Mouse (Mus musculus) urinary bladder, adult 2 months (tissue): ENCODE data around the gene Rab3gap2. TPM values are rescaled to one million over a fixed set of nuclear protein-coding genes. Genes with fewer than 3 reads are reported as not detected.

Source experiments
- DNase-seq: peaks from one replicate; pipeline ENCODE4 v3.0.0; 2022; ENCODE audit warnings: low spot score
- polyA plus RNA-seq: library from polyadenylated mRNA; depleted of rRNA; stranded (reverse); fragments of >200 nt; gene quantifications from 2 replicates; pipeline ENCODE4 v1.2.3, GENCODE M21; 2012

Rab3gap2 gene
- polyA plus RNA-seq, 1 experiment, result 24.9 TPM

DNA sequence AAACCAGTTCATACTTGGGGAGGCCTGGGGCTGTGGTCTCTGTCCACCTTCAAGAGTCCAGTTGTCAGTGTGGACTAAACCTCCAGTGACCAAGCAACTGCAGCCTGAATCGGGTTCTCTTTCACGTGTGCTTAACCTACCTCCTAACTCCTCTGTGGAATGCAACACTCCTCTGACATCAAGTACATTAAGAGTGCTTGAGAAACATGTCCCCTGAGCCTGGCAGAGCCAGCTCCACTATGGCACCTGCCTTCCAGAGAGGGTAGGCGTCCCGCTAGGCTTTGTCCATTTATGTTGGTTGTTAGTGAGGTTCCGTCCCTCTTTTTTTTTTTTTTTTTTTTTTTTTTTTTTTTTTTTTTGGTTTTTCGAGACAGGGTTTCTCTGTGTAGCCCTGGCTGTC is 23.0 kb downstream of the Rab3gap2 start:
- DNase-seq, result no peak

DNA sequence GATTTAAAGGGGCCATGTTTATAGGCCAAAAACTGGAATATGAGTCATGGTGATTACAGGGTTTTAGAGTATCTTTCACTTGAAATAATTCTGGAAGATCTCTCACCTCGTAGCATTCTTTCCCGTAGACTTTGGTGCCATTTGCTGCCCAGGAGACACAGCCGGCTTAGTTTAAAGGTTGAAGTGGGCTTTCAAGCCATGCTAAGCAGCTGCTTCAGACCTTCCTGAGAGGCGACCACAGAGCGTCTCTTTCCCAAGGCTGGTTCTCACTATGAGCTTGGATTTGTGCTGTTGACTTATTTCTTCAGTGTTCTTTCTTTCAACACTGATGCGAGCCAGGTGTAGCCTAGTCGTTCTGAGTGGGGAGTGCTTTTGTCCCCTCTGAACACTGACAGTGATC is 23.8 kb downstream of the Rab3gap2 start:
- no peak for DNase-seq

DNA sequence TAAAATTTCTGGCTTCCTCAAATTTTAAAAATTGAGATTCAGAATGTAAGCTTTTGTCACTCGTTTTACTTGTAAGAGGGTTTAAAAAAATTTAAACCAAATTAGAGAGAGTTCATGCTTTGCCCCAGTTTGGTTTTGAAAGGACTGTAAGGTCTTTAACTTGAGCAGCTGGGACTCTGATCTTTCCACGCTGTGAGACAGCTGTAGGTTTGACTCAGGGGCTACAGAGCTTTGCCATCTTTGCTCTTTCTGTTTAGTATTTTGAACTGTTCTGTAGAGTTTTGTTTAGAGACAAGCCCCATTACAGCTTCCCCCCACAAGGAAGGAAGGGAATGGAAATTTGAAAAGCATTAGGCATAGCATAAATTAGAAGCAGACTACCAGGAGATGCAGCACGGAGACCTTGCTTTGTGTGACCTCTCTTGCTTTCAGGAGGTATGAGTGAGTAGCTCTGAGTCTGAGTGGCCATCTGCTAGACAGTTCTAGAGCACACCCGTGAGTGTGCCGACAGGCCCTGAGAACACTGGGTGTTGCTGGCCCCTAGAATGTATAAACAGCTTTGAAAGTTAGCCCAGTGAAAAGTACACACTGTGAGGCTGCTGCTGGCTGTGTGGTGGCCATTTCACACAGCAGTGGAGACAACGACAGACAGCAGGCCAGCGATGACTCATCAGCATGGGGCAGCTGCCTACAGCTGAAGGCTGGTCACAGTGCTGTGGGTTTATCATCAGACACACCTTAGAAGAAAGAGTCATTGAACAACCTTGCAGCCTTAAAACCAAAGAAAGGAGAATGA is 25.7 kb downstream of the Rab3gap2 start:
- no peak for DNase-seq

DNA sequence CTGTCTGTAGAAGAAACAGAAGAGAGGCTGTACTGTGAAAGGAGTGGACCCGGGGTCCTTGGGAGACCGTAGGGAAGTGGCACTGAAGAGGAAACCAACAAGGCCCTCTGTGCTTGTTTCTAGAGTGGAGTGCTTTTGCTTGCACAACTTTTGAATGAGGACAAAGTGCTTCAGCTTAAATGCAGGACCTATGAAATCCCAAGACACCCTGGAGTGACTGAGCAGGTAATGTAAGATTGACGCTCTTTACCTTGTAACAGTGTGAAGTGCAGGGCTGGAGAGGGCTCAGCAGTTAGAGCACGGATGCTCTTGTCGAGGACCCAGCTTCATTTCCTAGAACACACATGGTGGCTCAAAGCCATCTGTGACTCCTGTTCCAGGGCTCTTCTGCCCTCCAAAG is 31.9 kb downstream of the Rab3gap2 start:
- no peak for DNase-seq

DNA sequence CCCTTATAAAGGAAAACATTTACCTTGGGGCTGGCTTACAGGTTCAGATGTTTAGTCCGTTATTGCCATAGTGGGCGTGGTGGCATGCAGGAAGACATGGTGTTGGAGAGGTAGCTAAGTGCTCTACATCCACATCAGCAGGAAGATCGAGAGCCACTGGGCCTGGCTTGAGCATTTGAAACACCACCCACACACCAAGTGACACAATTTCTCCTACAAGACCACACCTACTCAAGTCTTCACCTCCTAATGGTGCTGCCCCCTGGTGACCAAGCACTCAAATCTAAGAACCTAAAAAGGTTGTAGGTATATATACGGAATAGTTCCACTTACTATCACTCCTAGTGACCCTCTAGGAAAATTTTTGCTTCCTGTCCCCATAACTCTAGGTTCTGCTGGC is 32.6 kb downstream of the Rab3gap2 start:
- DNase-seq, result no peak

DNA sequence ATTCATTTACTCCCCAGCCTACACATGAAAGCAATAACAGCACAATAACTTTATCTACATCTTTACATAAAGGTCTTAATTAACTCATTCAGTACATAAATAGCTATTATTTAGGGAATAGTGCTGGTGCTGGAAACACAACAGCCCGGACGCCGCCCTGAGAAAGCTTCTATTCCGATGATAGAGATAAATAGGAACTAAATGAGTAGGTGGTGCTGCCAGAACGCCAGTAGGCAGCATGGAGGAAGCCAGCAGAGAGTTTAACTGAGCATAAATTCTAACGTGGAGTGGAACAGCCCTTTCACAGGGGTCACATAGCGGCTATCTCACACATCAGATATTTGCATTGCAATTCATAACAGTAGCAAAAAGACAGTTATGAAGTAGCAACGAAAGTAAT is 39.1 kb downstream of the Rab3gap2 start:
- DNase-seq, result no peak

DNA sequence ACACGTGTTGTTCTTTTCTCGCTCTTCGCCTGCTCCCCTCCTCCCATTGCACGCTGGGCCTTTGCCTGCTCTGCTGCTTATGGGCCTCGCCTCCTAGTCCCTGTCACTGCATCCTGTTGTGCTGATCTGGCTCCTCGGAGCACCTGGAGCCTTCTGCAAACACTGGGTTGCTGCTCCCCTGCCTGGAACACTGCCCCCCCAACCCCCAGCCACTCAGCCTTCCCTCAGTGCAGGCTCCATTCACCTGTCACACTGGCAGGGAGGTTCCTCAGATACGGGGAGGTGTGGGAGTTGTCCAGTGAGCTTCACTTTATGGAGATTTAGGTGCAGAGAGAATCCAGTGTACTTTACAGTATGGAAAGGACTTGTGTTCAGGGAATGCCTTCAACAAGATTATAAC is 41.5 kb downstream of the Rab3gap2 start:
- DNase-seq, result no peak

DNA sequence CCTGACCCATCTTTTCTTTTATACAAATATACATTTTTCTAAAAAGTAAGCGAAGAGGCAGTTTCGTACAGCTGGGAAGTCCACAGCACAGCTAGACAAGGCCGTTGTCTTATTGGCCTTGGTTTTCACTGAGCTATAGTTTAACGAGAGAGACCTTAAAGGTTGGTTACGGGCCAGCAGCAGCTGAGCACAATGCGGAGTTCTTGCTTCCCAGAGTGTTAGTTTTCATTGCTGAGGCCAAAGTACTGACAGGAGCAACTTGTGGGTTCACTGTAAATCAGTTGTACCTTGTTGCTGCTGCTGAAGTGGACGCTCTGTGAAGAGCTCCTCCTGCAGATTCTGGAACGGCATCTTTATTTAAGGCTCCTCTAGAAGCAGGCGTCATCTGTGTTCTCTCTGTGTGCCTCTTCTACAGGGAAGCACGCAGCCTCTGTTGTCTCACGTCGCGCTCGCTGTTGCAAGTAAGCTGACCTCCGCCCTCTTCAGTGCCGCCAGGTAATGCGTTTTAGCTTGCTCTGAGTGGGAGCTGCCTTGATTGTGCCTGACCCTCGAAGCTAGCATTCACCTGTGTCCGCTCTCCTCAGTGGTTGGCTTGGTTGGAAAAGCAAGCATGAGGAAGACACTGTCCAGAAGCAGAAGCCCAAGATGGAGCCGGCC is 43.6 kb downstream of the Rab3gap2 start:
- DNase-seq, result no peak

DNA sequence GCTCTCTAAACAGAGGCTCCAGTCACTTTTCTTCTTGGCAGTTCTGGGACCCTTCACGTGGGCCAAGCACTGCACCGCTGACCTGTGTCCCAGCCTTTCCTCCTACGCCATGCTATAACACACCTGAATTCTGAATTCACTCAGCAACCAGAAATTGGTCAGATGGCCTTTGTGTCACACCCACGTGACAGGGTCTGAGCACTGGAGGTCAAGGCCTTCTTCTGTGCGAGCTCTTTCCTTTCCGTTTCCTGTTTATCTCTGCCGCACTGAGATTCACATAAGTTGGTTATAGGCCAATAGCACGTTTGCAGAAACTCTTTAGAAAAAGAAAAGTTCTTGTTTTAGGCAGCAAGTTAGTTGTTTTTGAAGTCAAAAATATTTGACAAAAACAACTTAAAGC is 44.8 kb downstream of the Rab3gap2 start:
- no peak for DNase-seq

DNA sequence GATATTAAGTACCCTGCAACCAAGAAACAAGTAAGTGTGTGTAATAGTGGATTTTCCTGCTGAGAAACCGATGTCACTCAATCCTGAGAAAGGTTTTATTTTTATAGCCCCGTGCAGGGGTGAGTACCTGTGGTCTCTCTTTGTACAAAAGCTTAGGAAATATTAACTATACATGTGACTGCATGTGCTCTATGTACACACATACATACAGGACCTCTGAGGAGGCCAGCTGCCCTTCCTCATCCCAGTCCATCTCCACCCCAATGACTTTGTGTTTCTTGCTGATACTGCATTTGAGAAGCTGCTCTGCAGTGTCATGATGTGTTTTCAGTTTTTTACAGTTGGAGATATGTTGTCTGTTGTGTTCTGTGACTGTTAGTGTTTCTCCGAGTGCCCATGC is 48.4 kb downstream of the Rab3gap2 start:
- no peak for DNase-seq

DNA sequence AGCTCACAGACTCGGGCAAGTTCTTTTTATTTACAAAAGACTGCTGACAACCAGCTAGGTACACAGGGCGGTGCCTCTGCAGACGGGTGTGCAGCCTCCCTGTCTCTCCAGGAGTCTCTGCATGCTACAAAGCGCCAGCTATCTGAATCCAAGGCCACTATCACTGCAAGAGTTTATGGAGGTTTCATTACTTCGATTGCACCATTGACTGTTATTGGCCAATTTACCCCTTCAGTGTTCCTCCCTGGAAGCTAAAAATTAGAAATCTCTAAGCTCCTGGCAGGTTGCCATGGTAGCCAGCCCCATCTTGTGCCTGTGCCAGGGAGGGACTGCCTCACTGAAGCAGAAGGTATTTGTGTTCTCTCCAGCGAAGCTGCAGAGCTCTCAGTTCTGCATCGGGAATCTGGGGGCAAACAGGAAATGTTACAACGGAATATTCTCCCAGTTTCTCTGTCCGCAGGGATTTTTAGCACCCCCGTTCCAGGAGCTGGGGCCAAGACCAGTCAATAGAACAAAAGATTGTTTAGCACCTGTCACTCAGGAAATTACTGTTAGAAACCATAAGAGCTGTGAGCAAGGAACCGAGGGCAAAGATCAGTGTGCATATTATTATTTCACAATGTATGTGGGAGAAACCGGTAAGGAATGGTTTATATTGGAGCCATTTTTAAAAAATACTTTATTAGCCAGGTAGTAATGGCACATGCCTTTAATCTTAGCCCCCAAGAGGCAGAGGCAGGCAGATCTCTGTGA is 49.4 kb downstream of the Rab3gap2 start:
- no peak for DNase-seq

DNA sequence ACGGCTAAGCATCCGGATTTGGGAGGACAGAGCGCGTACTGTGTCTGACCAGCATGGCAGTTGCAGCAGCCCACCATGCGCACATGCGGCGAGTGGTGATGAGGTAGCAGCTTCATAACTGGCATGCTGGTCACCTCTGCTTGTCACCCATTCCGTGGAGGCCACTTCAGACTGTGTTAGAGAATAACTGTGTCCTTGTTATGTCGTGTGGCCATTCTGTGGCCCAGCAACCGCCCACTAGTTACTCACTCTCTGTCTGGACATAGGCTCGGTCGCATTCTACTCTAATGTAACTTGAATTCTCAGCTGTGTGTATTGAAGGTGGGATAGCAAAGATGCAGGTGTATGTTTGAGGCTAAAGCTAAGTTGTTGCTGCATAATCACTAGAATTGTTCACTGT is 51.4 kb downstream of the Rab3gap2 start:
- DNase-seq, result no peak

DNA sequence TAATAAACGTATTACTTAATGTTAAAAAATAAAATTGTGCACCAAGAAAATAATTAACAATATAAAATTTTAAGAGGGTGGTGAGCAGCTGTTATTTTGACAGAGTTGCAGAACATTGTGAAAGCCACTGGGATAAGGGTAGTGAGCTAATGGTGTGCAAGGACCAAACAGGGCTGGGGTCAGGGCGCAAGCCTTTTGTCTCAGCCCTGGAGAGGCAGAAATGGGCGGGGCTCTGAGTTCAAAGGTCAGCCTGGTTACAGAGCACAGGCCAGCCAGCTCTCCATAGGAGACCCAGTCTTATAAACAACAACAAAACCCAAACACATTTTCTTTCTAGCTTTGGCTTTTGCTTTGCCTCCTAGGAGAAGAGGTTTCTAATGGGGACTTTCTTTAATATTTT is 52.8 kb downstream of the Rab3gap2 start:
- DNase-seq, result no peak

DNA sequence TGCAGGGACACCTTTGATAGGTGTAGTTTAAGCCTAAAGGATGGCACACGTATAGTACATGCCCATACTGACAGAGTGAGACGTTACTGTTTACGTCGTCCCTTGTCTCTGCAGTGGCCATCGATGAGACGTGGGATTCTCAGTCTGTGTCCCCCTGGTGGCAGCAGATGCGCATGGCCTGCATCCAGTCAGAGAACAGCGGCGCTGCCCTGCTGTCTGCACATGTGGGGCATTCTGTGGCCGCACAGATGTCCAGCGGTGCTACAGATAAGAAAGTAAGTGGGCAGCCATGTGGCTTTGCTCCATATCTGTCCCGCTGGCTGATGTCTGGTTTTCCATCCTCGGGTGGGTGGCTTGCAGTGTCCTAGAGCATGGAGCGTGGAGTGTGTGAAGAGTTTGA is 58.6 kb downstream of the Rab3gap2 start:
- no peak for DNase-seq

DNA sequence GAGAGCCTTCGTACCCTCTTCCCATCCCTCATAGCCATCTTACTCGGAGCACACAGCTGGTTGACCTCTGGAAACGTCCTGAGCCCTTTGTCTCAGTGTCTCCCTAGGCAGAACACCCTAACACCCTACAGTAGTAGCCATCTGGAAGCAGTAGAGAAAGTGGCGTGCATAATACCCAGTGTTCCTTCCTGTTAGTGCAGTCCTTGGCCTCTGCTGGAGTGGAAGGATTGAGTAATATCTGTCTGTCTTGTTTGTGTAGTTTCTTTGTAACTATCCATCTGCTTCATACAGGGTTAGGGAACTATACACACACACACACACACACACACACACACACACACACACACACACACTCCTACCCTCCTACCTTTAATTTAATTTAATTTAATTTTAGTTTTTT is 64.8 kb downstream of the Rab3gap2 start:
- DNase-seq, result no peak

DNA sequence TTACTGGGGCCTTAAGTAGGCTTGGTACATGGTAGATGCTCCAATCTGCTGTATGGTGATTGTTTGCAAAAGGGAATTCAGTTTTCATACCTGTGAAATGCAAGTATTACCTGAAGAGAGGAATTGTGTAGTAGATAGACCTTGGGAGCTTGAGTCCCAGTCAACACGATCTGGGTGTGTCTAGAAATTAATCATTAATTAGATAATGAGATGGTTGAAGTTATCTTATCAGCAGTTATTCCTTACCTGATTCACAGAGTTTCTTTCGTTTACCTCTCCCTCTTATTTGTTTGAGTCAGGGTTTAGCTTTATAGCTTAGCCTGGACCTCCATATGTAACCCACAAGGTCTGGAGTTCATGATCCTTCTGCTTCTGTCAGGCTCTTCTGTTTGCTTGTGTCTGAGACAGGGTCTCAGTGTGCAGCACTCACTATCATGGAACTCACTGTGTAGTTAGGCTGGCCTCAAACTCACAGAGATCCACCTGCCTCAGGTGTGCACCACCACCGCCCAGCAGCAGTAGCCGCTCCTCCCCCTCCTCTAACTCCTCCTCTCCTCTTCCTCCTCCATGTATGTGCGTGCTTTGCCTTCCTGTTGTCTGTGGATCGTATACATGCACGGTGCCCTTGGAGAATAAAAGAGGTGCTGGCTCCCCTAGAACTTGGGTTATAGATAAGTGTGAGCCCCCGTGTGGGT is 66.6 kb downstream of the Rab3gap2 start:
- no peak for DNase-seq

DNA sequence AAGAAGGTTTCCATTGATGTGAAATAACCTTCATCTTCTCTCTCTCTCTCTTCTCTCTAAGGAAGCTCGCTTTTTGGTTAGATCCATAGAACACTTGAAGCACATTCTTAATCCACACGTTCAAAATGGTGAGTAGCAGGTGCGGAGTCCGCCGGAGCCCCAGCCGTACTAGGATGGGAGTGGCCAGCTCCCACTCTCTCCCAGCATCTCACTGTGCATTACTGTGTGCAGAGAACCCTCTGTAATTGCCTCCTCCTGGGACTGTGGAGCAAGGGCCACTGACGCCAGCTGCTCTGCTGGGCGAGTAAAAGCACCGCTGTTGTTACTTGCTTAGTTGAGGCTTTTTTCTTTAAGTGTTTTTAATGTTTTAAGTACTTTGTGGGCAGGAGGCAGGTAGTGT is 67.5 kb downstream of the Rab3gap2 start:
- DNase-seq, result no peak

DNA sequence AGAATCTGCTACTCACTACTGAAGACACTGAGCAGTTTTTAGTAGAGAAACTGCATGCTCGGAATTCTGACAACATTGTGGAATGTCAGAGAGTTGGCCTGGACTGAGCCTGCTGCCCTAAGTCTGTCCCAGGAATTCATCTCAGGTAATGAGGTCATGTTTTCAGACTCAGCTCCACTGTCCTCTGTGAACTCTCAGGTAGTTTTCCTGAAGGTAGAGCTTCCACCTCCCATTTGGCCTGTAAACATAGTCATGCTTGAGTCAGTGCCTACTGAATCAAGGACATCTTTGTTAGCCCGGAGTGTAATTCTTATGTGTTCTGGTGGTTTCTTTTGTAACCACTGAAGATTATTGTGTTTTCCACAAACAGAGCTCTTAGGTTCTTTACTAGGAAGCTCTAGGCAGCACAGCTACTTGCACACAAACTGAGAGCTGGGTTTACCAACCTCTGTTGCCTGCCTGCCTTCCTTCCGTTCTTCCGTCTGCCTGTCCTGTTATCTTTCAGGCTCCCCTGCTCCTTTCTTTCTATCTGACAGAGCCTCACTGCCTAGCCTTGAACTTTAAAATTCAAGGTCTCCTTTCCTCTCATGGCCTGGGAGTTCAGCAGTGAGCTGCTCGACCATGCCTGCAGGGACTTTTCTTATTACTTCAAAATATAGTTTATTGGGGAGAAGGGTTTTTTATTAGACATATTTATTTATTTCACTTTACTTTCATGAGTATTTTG is 71.1 kb downstream of the Rab3gap2 start:
- no peak for DNase-seq

DNA sequence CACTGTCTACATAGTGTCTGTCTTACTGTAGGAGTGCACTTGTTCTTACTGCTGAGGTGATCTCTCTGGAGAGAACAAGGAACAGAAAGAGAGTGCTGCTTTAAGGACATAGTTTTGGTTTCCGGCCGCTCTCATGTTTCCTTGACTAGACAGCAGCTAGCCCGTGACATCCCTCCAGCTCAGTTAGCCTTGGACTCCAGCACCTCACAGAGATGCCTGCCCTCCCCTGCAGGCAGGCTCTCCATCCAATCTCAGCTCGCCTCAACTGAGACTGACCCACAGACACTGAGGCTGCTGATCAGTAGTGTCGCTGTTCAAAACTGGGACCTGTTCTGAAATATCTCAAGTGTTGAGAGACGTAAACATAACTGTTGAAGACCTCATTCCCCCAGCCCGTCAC is 72.1 kb downstream of the Rab3gap2 start:
- no peak for DNase-seq

DNA sequence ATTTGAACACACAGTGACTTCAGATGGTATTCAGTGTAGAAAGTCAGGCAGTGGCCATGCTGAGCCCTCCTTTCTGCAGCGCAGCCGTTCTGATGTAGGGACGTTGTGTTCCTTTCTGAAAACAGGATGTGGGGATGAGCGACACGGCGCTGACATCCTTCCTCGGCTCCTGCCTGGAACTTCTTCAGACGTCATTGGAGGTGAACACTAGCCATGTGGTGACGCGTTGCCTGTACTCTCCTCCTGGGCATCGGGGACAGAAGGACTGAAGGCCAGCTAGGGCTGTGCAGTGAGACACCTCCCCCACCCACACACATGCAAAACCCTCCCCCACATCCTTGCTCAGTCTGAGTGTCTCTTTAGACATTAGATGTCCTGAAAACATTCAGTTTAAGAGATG is 73.1 kb downstream of the Rab3gap2 start:
- DNase-seq, result no peak

DNA sequence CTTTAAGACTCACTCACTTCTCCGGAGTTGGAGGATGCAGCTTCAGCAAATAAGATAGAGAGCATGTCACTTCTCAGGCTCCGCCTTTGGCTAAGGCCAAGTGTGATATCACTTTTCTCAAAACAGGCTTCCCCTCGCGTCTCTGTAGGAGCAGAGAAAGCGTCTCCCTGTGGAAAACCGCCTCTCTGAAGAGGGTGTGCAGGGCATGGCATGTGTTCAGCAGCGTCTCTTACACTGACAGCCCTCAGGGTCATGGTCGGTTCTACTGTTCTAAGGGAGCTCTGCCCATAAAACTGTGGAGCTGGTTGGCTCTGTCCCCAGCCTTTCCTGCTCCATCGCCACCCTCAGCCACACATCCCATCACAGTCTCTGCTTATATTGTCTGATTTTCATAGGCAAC is 75.4 kb downstream of the Rab3gap2 start:
- no peak for DNase-seq

DNA sequence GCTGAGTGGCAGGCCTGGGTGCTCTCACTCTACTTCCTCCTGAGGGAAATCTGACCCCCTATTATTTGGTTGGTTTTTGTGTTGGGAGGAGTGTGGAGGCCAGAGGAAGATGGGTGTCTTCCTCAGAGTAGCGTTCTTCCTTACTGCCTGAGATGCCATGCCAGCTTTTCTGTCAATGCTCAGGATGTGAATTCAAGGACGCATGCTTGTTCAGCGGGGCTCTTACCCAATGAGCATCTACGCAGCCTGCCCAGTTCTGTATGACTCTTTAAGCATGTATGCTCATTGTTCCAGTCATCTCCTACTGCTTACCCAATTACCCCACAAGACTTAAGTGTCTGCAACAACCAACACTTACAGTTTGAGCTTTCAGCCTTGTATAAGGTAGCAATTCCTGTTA is 76.7 kb downstream of the Rab3gap2 start:
- DNase-seq, result no peak
